In the genomic region with DNA sequence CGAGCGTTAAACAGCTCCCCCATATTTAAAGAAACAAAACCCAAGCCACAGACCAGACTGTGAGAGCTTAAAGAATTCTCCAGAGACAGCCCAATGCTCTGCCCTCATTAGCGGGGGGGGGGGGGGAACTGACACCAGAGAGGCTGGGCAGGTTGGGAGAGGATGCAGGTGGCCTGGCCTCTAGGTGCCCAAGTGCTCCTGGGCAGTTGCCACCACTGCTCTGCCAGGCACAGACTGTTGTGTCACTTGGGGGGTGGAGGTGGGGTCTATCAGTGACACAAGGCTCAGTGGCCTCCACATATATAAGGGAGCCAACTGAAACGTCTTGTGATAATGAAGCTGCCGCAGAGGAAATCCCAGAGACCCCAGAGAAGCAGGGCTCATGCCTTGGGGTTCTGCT, we compare ENCODE assay signal across 14 mouse cellular contexts. TPM values are rescaled to one million over a fixed set of nuclear protein-coding genes. Genes with fewer than 3 reads are reported as not detected.
DNase-seq lines count a peak whose midpoint lies in the region; TF ChIP-seq lines count a peak whose summit lies in the region.
"Had no signal": no experiment of that assay in that cellular context is flagged by ENCODE, and none has a peak within 500 bp of the region (broad histone marks: within the 10 kb centered on the region; RNA-seq: fewer than 3 reads in every experiment).

No protein-coding gene starts in this region.

- no peaks in the 10 kb centered on the region for H3K9me3 ChIP-seq in embryonic facial prominence, embryonic 10.5 days
- H3K9me3 ChIP-seq in limb, embryonic 10.5 days (replicated peaks) = no peaks in the 10 kb centered on the region

- H3K9ac ChIP-seq in heart, adult 2 months (ENCODE audit: low read depth, low read length) = no peak overlapping the region
- H3K9ac ChIP-seq: liver, embryonic 14.5 days had no signal

- no peaks in the 10 kb centered on the region for H3K27me3 ChIP-seq in heart, adult 2 months (ENCODE audit: control insufficient read depth, insufficient read depth, low read length)
- no peaks in the 10 kb centered on the region for H3K27me3 ChIP-seq in embryonic facial prominence, embryonic 10.5 days (replicated peaks; ENCODE audit: low read depth, poor library complexity, severe bottlenecking)
- H3K27me3 ChIP-seq in limb, embryonic 10.5 days (ENCODE audit: low read depth, poor library complexity, severe bottlenecking) = no peaks in the 10 kb centered on the region

- H3K36me3 ChIP-seq in heart, adult 2 months (ENCODE audit: control insufficient read depth, insufficient read depth, low read length) = no peaks in the 10 kb centered on the region
- H3K36me3 ChIP-seq in embryonic facial prominence, embryonic 10.5 days (replicated peaks) = peaks cover 47% of the 10 kb centered on the region
- peaks cover 45% of the 10 kb centered on the region for H3K36me3 ChIP-seq in limb, embryonic 10.5 days

- H3K27ac ChIP-seq in heart, adult 2 months = peak overlapping the region; percentile 62
- H3K27ac ChIP-seq in left cerebral cortex, adult 2 months = peak overlapping the region; percentile 59; the same call in 1 of the 2 replicates
- peak overlapping the region; percentile 64; the same call in 1 of the 2 replicates for H3K27ac ChIP-seq in embryonic facial prominence, embryonic 10.5 days (replicated peaks)
- H3K27ac ChIP-seq in limb, embryonic 10.5 days = peak overlapping the region; percentile 80; the same call in 1 of the 2 replicates
- H3K27ac ChIP-seq: kidney, postnatal 0 days; liver, embryonic 14.5 days; stomach, postnatal 0 days had no signal

- no peak for TF ChIP-seq CTCF in heart, adult 2 months (IDR thresholded peaks at IDR 0.05)
- TF ChIP-seq CTCF in left cerebral cortex, adult 2 months (IDR thresholded peaks at IDR 0.05) = no peak

- TF ChIP-seq POLR2A in heart, adult 2 months (IDR thresholded peaks at IDR 0.05; ENCODE audit: insufficient read depth, low read depth, low read length) = no peak

- WGBS in heart, adult 2 months = 81% methylated on average over 5 of the region's 5 CpGs
- 67% methylated on average over 5 of the region's 5 CpGs for WGBS in embryonic facial prominence, embryonic 10.5 days
- WGBS in limb, embryonic 10.5 days = 80% methylated on average over 5 of the region's 5 CpGs

- intact Hi-C loops in heart, adult 2 months (cut with DNase I) = no loop called here
- intact Hi-C loops in heart, postnatal 25 days (cut with DNase I) = no loop called here
- intact Hi-C loops in left cerebral cortex, adult 2 months (cut with DNase I) = no loop called here
- intact Hi-C loops in left cerebral cortex, postnatal 25 days (cut with DNase I) = no loop called here

- no peaks in the 10 kb centered on the region for H3K4me1 ChIP-seq in heart, adult 2 months (ENCODE audit: control insufficient read depth, insufficient read depth, low read length)
- H3K4me1 ChIP-seq in embryonic facial prominence, embryonic 10.5 days = peaks cover 39% of the 10 kb centered on the region
- H3K4me1 ChIP-seq in limb, embryonic 10.5 days = peaks cover 49% of the 10 kb centered on the region

- TF ChIP-seq EP300 in heart, adult 2 months (IDR thresholded peaks at IDR 0.05; ENCODE audit: insufficient read depth, low read depth, low read length) = no peak

- H3K79me2 ChIP-seq in heart, adult 2 months (replicated peaks; ENCODE audit: control insufficient read depth, insufficient read depth, low read length) = no peaks in the 10 kb centered on the region

- H3K4me3 ChIP-seq in heart, adult 2 months = no peak overlapping the region
- no peak overlapping the region for H3K4me3 ChIP-seq in left cerebral cortex, adult 2 months
- no peak overlapping the region for H3K4me3 ChIP-seq in embryonic facial prominence, embryonic 10.5 days
- no peak overlapping the region for H3K4me3 ChIP-seq in limb, embryonic 10.5 days

- DNase-seq in heart, adult 2 months = no peak
- DNase-seq in heart, postnatal 25 days (ENCODE audit: low spot score) = no peak
- no peak for DNase-seq in left cerebral cortex, adult 2 months (ENCODE audit: extremely low spot score in 1 of 2, low spot score in 2 of 2)
- DNase-seq in left cerebral cortex, postnatal 25 days (ENCODE audit: low spot score in 2 of 2) = no peak
- DNase-seq in embryonic facial prominence, embryonic 10.5 days (ENCODE audit: low spot score) = no peak
- no peak for DNase-seq in limb, embryonic 10.5 days (ENCODE audit: low spot score)
- DNase-seq in adrenal gland, postnatal 4 days (ENCODE audit: low spot score in 2 of 2) = no peak
- DNase-seq: adrenal gland, postnatal 36 days; gastrocnemius, postnatal 10 days had no signal

RNA-seq across cellular contexts. Expression of a gene that starts 25.7 kb away (rescaled TPM):
- 10 to 100 TPM; 10.0 to 12.2 TPM for total RNA-seq in heart, adult 2 months (2021)
- 13.2 and 16.5 TPM in 2 replicates for polyA plus RNA-seq in heart, adult 2 months (2012; rRNA removed)
- 10 to 100 TPM in 1 of 2 experiments, 1 to 10 TPM in 1; 9.3 to 12.6 TPM for total RNA-seq in heart, postnatal 25 days (2021)
- 1 to 10 TPM; 4.5 to 7.5 TPM for total RNA-seq in left cerebral cortex, adult 2 months (2021)
- total RNA-seq in left cerebral cortex, postnatal 25 days (2021) = 1 to 10 TPM; 5.9 to 6.0 TPM
- polyA plus RNA-seq in embryonic facial prominence, embryonic 10.5 days (2016; fragmentation: Nextera tagmentation; extraction: Ambion mirVana) = 4.1 and 5.2 TPM in 2 replicates
- polyA plus RNA-seq in limb, embryonic 10.5 days (2016; fragmentation: Nextera tagmentation; extraction: Ambion mirVana) = 3.7 and 4.4 TPM in 2 replicates
- total RNA-seq in adrenal gland, postnatal 4 days (2021) = 10 to 100 TPM; 29.6 to 31.7 TPM

RNA-seq across cellular contexts. Expression of a gene that starts 33.2 kb away (rescaled TPM):
- 10 to 100 TPM; 39.5 to 47.1 TPM for total RNA-seq in heart, adult 2 months (2021)
- polyA plus RNA-seq in heart, adult 2 months (2012; rRNA removed) = 27.7 and 32.1 TPM in 2 replicates
- total RNA-seq in heart, postnatal 25 days (2021) = 10 to 100 TPM; 33.2 to 37.1 TPM
- 10 to 100 TPM; 60.6 to 61.7 TPM for total RNA-seq in left cerebral cortex, adult 2 months (2021)
- total RNA-seq in left cerebral cortex, postnatal 25 days (2021) = 10 to 100 TPM; 56.9 to 58.9 TPM
- polyA plus RNA-seq in embryonic facial prominence, embryonic 10.5 days (2016; fragmentation: Nextera tagmentation; extraction: Ambion mirVana) = 35.5 and 37.8 TPM in 2 replicates
- 41.3 and 43.1 TPM in 2 replicates for polyA plus RNA-seq in limb, embryonic 10.5 days (2016; fragmentation: Nextera tagmentation; extraction: Ambion mirVana)
- total RNA-seq in adrenal gland, postnatal 4 days (2021) = 10 to 100 TPM; 70.5 to 77.5 TPM

RNA-seq across cellular contexts. Expression of a gene that starts 51.8 kb away (rescaled TPM):
- total RNA-seq in heart, adult 2 months (2021) = 10 to 100 TPM; 30.7 to 35.1 TPM
- 53.7 and 59.7 TPM in 2 replicates for polyA plus RNA-seq in heart, adult 2 months (2012; rRNA removed)
- 10 to 100 TPM; 36.0 to 37.9 TPM for total RNA-seq in heart, postnatal 25 days (2021)
- total RNA-seq in left cerebral cortex, adult 2 months (2021) = 10 to 100 TPM; 36.8 to 42.1 TPM
- total RNA-seq in left cerebral cortex, postnatal 25 days (2021) = 10 to 100 TPM; 33.9 to 39.4 TPM
- 11.9 and 12.3 TPM in 2 replicates for polyA plus RNA-seq in embryonic facial prominence, embryonic 10.5 days (2016; fragmentation: Nextera tagmentation; extraction: Ambion mirVana)
- polyA plus RNA-seq in limb, embryonic 10.5 days (2016; fragmentation: Nextera tagmentation; extraction: Ambion mirVana) = 12.3 and 13.2 TPM in 2 replicates
- 10 to 100 TPM; 47.5 to 49.5 TPM for total RNA-seq in adrenal gland, postnatal 4 days (2021)

RNA-seq across cellular contexts. Expression of a gene that starts 52.2 kb away (rescaled TPM):
- not detected for total RNA-seq in heart, adult 2 months (2021)
- 0.14 and 0.20 TPM in 2 replicates for polyA plus RNA-seq in heart, adult 2 months (2012; rRNA removed)
- total RNA-seq in heart, postnatal 25 days (2021) = not detected
- total RNA-seq in left cerebral cortex, adult 2 months (2021) = under 1 TPM; 0.47 to 0.75 TPM
- under 1 TPM; 0.32 to 0.48 TPM for total RNA-seq in left cerebral cortex, postnatal 25 days (2021)
- 0.65 and 0.81 TPM in 2 replicates for polyA plus RNA-seq in embryonic facial prominence, embryonic 10.5 days (2016; fragmentation: Nextera tagmentation; extraction: Ambion mirVana)
- 0.30 and 0.41 TPM in 2 replicates for polyA plus RNA-seq in limb, embryonic 10.5 days (2016; fragmentation: Nextera tagmentation; extraction: Ambion mirVana)
- total RNA-seq in adrenal gland, postnatal 4 days (2021) = 1 to 10 TPM; 1.2 to 1.5 TPM
- total RNA-seq: heart, adult 18-20 months; heart, postnatal 4 days had no signal
